Mouse (Mus musculus) midbrain, embryonic 10.5 days (tissue): ENCODE measurements around the gene Lats2. TPM values are rescaled to one million over a fixed set of nuclear protein-coding genes. Genes with fewer than 3 reads are reported as not detected.

Source experiments
- DNase-seq: peaks from one replicate; pipeline ENCODE4 v3.0.0-alpha.2; 2017; ENCODE audit warnings: low spot score
- H3K27ac ChIP-seq: fragments of 300-500 bp; sonication (generic); replicated peaks from 2 replicates; pipeline ENCODE4 v1.5.1; 2016; ENCODE audit warnings: mild to moderate bottlenecking
- H3K27me3 ChIP-seq: fragments of 300-500 bp; sonication (generic); 2 replicates; pipeline ENCODE4 v1.6.1; 2016; ENCODE audit warnings: low read depth, mild to moderate bottlenecking; ENCODE audit not compliant: poor library complexity, severe bottlenecking
- H3K36me3 ChIP-seq: fragments of 300-500 bp; sonication (generic); 2 replicates; pipeline ENCODE4 v1.6.1; 2016; ENCODE audit warnings: mild to moderate bottlenecking, moderate library complexity
- H3K4me1 ChIP-seq: fragments of 300-500 bp; sonication (generic); 2 replicates; pipeline ENCODE4 v1.6.1; 2016
- H3K4me3 ChIP-seq: fragments of 300-500 bp; sonication (generic); 2 replicates; pipeline ENCODE4 v1.5.1; 2016; ENCODE audit warnings: mild to moderate bottlenecking, moderate library complexity
- H3K9me3 ChIP-seq: fragments of 300-500 bp; sonication (generic); replicated peaks from 2 replicates; pipeline ENCODE4 v1.6.1; 2016; ENCODE audit warnings: mild to moderate bottlenecking
- WGBS: fragments of 180-500 bp; shearing (Covaris S2); methylation state at CpG from one replicate; pipeline ENCODE4 v1.1.7; 2016; 5-methylcytosine and 5-hydroxymethylcytosine counted together
- microRNA-seq: library from miRNA; unstranded; fragments of <30 nt; microRNA quantifications from one replicate; pipeline ENCODE4, GENCODE M21; 2017
- polyA plus RNA-seq: library from polyadenylated mRNA; unstranded; fragments of >200 nt; fragmentation: Nextera tagmentation; extraction: Ambion mirVana; gene quantifications from 2 replicates; pipeline ENCODE4 v1.2.1, GENCODE M21; 2016

Gene Lats2
- polyA plus RNA-seq, 1 experiment from 2014 or later: 16.8 TPM

DNA sequence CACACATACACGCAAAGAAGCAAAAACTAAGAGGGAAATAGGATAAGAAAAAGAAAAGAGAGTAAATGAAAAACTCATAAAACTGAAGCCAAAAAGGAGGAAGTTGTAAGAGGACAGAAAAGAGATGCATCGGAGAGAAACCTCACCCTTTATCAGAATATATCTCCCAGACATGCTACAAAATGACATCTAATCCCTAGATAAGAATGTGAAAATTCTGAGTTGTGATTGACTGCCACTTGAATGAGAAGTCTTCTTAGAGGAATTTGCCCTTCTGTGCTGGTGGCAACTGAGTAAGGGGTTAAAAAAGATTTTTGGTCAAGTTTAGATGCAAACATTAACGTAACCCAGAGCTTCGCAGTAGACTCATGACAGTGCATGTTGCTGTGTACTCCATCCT is 112.0 kb downstream of the Lats2 start:
- 88% methylated on average over 4 of the region's 4 CpGs for WGBS
- Histone ChIP-seq H3K4me3 (no peak overlapping the region), H3K9me3 (no peaks in the 10 kb centered on the region), H3K27ac (no peak overlapping the region), H3K36me3 (peaks cover 21% of the 10 kb centered on the region), H3K4me1 (no peaks in the 10 kb centered on the region), H3K27me3 (no peaks in the 10 kb centered on the region)
- DNase-seq: no peak

Small RNAs within 50 kb of the gene (microRNA-seq; reads per million reads assigned to microRNA genes)
- gene Mir3077: not detected

Other genes with a start within 250 kb of the Lats2 start
- 0.74 and 1.4 TPM in 2 replicates for gene Il17d, start 233.6 kb downstream of the Lats2 start, polyA plus RNA-seq
- 91.0 and 110 TPM in 2 replicates for gene Eef1akmt1, start 186.8 kb downstream of the Lats2 start, polyA plus RNA-seq
- 26.4 and 26.5 TPM in 2 replicates for gene Xpo4, start 93.0 kb downstream of the Lats2 start, polyA plus RNA-seq
- gene Gm49361, start 12.3 kb downstream of the Lats2 start, polyA plus RNA-seq: not detected in 2 replicates
- 26.8 and 32.7 TPM in 2 replicates for gene Sap18, start 39.8 kb upstream of the Lats2 start, polyA plus RNA-seq
- 57.4 and 60.1 TPM in 2 replicates for gene Ska3, start 67.8 kb upstream of the Lats2 start, polyA plus RNA-seq
- gene Mrpl57, start 67.8 kb upstream of the Lats2 start, polyA plus RNA-seq: 158 and 164 TPM in 2 replicates
- gene Zdhhc20, start 131.9 kb upstream of the Lats2 start, polyA plus RNA-seq: 52.9 and 53.7 TPM in 2 replicates
- gene Micu2, start 240.9 kb upstream of the Lats2 start, polyA plus RNA-seq: 58.2 and 61.6 TPM in 2 replicates